Mouse (Mus musculus) heart, embryonic 15.5 days (tissue): ENCODE measurements around the gene Psmb4. TPM values are rescaled to one million over a fixed set of nuclear protein-coding genes. Genes with fewer than 3 reads are reported as not detected.
"Not testable (repeated sequence)": the region's sequence is repeated elsewhere in the genome, so short reads cannot be mapped to it uniquely, and the experiment has no call there.

Source experiments
- ATAC-seq: fragments of 200-750 bp; cut with Nextera tagmentation; replicated peaks from 2 replicates; pipeline ENCODE4 v1.8.0; 2017; ENCODE audit warnings: low read depth, moderate TSS enrichment; ENCODE audit not compliant: insufficient number of reproducible peaks, insufficient read depth, low FRiP score
- H3K27ac ChIP-seq: fragments of 300-500 bp; sonication (generic); 2 replicates; pipeline ENCODE4 v1.5.1; 2015; ENCODE audit warnings: mild to moderate bottlenecking, inconsistent platforms
- H3K27me3 ChIP-seq: fragments of 300-500 bp; sonication (generic); 2 replicates; pipeline ENCODE4 v1.6.1; 2015; ENCODE audit warnings: inconsistent platforms
- H3K36me3 ChIP-seq: fragments of 300-500 bp; sonication (generic); 2 replicates; pipeline ENCODE4 v1.6.1; 2015; ENCODE audit warnings: mild to moderate bottlenecking, inconsistent platforms
- H3K4me1 ChIP-seq: fragments of 300-500 bp; sonication (generic); replicated peaks from 2 replicates; pipeline ENCODE4 v1.6.1; 2015; ENCODE audit warnings: inconsistent platforms
- H3K4me2 ChIP-seq: fragments of 300-500 bp; sonication (generic); 2 replicates; pipeline ENCODE4 v1.6.1; 2015; ENCODE audit warnings: inconsistent platforms, mild to moderate bottlenecking, moderate library complexity
- H3K4me3 ChIP-seq: fragments of 300-500 bp; sonication (generic); 2 replicates; pipeline ENCODE4 v1.5.1; 2015; ENCODE audit warnings: mild to moderate bottlenecking, inconsistent platforms
- H3K9ac ChIP-seq: fragments of 300-500 bp; sonication (generic); 2 replicates; pipeline ENCODE4 v1.6.1; 2015; ENCODE audit warnings: mild to moderate bottlenecking, inconsistent platforms
- H3K9me3 ChIP-seq: fragments of 300-500 bp; sonication (generic); replicated peaks from 2 replicates; pipeline ENCODE4 v1.6.1; 2016; ENCODE audit warnings: inconsistent platforms
- WGBS: fragments of 180-500 bp; shearing (Covaris S2); methylation state at CpG from one replicate; pipeline ENCODE4 v1.1.7; 2015; ENCODE audit warnings: mixed read lengths; 5-methylcytosine and 5-hydroxymethylcytosine counted together
- polyA plus RNA-seq: library from polyadenylated mRNA; unstranded; fragments of >200 nt; fragmentation: Nextera tagmentation; extraction: Ambion mirVana; gene quantifications from 2 replicates; pipeline ENCODE4 v1.2.1, GENCODE M21; 2015

Gene Psmb4
- polyA plus RNA-seq, 1 experiment from 2014 or later = 223 TPM

DNA sequence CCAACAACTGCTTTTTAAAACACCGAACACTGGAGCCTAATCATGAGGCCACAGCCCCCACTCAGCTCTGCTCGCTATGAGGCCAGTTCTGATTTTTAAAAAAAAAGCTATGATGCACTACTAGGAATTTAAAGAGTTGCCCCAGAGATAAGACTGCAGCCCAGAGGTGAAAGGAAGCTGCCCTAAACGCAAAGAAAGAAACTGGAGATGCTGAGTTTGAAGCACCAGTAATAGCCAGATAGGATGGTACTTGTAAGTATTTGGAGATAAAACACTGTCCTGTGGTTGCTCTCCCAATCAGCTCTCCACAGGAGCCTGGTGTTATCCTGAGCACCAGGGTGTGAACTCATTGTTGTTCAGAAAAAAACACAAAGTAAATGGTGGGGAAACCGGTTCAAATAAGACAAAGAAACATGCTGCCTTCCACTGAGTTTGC lies 39.6 kb upstream of the Psmb4 start:
- H3K9ac ChIP-seq, H3K4me2 ChIP-seq, H3K4me3 ChIP-seq, H3K4me1 ChIP-seq, ATAC-seq, H3K27ac ChIP-seq, H3K9me3 ChIP-seq, H3K36me3 ChIP-seq, H3K27me3 ChIP-seq: not testable (repeated sequence)
- 26% methylated on average over 4 of the region's 4 CpGs for WGBS

DNA sequence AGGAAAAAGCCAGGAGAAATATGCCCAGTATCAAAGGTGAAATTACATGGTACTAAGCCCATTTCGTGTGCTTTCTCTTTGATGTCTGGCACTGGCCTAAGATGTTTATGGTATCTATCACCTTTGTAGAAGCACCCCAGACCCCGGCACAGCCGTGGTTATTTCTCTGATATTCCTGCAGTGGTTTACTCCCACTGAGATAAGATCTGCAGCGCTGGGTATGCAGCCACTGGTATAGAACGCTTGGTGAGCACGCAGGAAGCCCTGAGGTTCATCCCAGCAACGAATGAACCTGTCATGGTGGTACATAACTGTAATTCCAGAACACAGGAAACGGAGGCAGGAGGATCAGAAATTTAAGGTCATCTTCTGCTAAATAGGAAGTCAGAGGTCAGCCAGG lies 37.9 kb upstream of the Psmb4 start:
- no peak for ATAC-seq
- Histone ChIP-seq H3K4me2 (no peak overlapping the region), H3K9me3 (no peaks in the 10 kb centered on the region), H3K9ac (no peak overlapping the region), H3K36me3 (no peaks in the 10 kb centered on the region), H3K4me3 (no peak overlapping the region), H3K27ac (no peak overlapping the region), H3K4me1 (no peaks in the 10 kb centered on the region), H3K27me3 (no peaks in the 10 kb centered on the region)
- WGBS = 55% methylated on average over 8 of the region's 8 CpGs

DNA sequence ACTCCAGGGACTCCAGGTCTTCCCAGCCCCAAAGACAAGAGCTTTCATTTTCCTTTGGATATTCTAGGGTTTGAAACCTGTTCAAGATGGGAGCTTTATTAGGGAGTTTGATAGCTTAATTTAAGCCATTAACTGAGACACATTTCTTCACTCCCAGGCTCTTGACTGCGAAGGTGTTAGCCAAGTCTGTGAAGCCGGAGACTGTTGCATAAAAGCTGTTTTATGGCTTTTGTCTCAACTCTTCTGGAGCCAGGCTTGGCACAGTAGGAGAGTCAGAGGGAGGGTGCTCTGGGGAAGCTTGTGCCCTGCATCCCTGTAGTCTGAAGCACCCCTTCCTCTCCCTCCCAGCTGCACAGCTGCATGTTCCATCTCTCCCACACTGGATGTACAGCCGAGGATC lies 35.6 kb upstream of the Psmb4 start:
- Histone ChIP-seq H3K36me3 (no peaks in the 10 kb centered on the region), H3K4me2 (no peak overlapping the region), H3K9ac (no peak overlapping the region), H3K27me3 (no peaks in the 10 kb centered on the region), H3K4me1 (0 out of 2 replicates have a peak, but pooled peaks cover 3% of the 10 kb centered on the region), H3K4me3 (no peak overlapping the region), H3K27ac (no peak overlapping the region), H3K9me3 (no peaks in the 10 kb centered on the region)
- 56% methylated on average over 3 of the region's 3 CpGs for WGBS
- no peak for ATAC-seq

DNA sequence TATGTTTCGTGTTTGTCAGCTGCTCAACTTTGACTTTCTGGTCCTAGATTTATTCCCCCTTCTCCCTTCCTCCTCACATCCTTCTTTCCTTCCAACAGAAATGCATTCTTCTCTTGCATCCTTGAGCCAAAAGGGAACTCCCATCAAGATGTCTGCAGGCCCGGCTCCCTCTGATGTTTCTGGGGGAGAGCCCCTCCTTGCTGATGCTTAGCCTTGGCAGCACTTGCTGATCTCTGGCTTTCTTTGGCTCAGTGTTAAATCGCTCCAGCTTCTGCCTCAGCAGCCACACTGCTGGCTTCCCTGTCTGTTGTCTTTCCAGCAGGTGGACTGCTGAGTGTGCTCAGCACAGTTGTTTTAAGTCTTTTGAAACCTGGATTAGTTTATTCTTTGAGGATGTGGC lies 34.3 kb upstream of the Psmb4 start:
- no peak overlapping the region for H3K9ac ChIP-seq
- WGBS = 34% methylated on average over 3 of the region's 3 CpGs
- no peak overlapping the region for H3K4me2 ChIP-seq
- H3K27me3 ChIP-seq = no peaks in the 10 kb centered on the region
- no peak overlapping the region for H3K27ac ChIP-seq
- no peaks in the 10 kb centered on the region for H3K9me3 ChIP-seq
- H3K36me3 ChIP-seq = no peaks in the 10 kb centered on the region
- H3K4me3 ChIP-seq = no peak overlapping the region
- no peak for ATAC-seq
- H3K4me1 ChIP-seq = 0 out of 2 replicates have a peak, but pooled peaks cover 3% of the 10 kb centered on the region

DNA sequence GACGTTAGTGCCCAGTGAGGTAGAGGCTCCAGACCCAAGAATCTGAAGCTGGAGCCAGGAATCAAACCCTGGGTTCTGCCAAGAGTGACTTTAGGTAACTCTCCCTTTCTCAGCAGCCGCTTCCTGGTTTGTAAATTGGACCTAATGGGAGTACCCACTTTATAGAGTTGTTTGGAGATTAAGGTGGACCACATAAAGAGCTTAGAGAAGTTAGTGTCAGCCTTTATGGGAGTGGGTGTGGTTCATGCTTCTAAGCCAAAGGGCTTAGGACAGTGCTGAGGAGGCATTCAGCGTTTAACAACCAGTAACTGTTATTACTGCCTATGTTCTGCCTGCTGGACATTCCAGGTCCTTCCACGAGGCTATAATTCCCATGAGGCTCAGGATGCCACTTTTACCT lies 32.1 kb upstream of the Psmb4 start:
- ATAC-seq = no peak
- Histone ChIP-seq H3K4me2 (no peak overlapping the region), H3K4me3 (no peak overlapping the region), H3K9me3 (no peaks in the 10 kb centered on the region), H3K27ac (no peak overlapping the region), H3K9ac (no peak overlapping the region), H3K36me3 (no peaks in the 10 kb centered on the region), H3K27me3 (no peaks in the 10 kb centered on the region), H3K4me1 (0 out of 2 replicates have a peak, but pooled peaks cover 3% of the 10 kb centered on the region)
- 76% methylated on average over 4 of the region's 4 CpGs for WGBS

DNA sequence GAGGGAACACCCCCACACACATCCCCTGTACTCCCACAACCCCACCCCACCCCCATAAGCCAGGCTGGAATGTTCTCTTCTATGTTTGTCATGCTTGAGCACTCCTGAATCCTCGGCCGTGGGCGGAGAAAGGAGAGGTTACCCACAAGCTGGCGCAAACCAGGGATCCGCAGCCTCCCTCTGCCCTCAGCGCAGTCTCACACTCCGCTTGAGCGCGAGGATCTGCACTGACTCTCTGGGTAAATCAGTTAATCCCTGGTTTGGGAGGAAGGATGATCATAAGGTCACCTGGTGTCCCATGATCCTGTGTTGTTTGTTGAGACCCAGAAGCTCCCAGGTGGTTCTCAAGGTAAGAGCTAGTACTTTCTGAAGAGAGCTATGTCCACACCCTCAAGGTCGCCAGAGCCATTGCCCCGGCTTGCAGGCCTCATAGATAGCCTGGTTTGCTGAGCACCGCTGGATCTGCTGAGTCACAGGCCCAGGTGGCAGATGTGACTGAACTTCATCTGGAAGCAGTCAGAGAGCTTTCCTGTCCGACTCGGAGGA lies 31.1 kb upstream of the Psmb4 start:
- ATAC-seq = no peak
- no peaks in the 10 kb centered on the region for H3K9me3 ChIP-seq
- H3K36me3 ChIP-seq = no peaks in the 10 kb centered on the region
- H3K4me2 ChIP-seq = no peak overlapping the region
- no peak overlapping the region for H3K9ac ChIP-seq
- WGBS = 61% methylated on average over 14 of the region's 14 CpGs
- no peak overlapping the region for H3K27ac ChIP-seq
- 0 out of 2 replicates have a peak, but pooled peaks cover 3% of the 10 kb centered on the region for H3K4me1 ChIP-seq
- no peak overlapping the region for H3K4me3 ChIP-seq
- H3K27me3 ChIP-seq = no peaks in the 10 kb centered on the region

DNA sequence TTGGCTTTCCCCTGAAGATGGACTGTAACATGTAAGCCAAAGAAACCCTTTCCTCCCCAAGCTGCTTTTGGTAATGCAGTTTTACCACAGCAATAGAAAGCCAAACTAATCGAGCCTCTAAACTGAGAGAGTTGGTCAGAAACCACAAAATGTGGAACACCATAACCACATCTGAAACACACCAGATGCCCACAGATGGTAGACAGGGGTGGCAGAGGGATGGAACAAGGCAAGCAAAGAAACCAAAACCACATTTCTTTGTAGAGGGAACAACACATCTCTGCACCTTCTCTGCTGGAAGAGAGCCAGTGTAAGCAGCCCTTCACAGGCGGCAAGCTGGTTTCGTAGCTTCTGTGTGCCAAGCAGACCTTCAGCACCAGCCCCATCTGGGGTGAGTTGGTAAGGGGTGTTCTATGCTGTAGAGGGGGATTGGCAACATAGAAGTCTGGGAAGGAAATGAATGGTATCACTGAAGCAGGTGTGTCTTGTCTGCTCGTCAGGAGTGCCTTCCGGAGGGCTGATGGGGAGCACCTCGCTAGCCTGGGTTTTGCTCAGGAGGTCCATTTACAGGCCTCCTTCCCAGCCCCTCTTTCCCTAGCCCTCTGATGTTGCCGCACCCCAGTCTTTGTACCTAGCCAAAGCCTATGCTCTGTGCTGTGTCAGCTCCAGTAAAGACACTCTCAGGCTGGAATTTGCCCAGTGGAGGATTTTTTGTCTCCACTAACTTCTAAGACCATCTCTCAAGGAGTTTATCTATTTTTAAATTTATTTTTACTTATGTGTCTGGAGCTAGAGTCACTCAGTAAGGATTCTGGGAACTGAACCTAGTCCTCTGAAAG lies 29.4 kb upstream of the Psmb4 start:
- Histone ChIP-seq H3K27me3 (no peaks in the 10 kb centered on the region), H3K36me3 (no peaks in the 10 kb centered on the region), H3K9ac (no peak overlapping the region), H3K9me3 (no peaks in the 10 kb centered on the region), H3K27ac (no peak overlapping the region), H3K4me3 (no peak overlapping the region), H3K4me1 (0 out of 2 replicates have a peak, but pooled peaks cover 3% of the 10 kb centered on the region), H3K4me2 (no peak overlapping the region)
- 72% methylated on average over 7 of the region's 7 CpGs for WGBS
- no peak for ATAC-seq

DNA sequence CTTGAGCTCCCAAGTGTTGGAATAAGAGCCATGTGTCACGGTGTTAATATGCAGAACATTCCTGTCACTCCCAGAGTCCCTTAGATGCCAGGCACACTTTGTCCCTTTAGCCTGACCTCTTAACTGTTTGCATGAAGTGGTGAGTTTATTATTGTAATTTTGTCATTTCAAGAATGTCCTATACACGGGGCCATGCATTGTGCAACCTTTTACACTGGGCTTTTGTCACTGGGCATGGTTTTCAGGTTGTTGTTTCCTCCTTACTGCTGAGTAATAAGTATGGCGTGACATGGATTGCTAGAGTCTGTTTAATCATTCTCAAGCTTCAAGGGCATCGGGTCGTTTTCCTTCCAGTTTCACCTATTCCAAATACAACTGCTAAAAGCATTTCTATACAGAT lies 27.0 kb upstream of the Psmb4 start:
- H3K4me1 ChIP-seq = 0 out of 2 replicates have a peak, but pooled peaks cover 3% of the 10 kb centered on the region
- ATAC-seq = no peak
- H3K27me3 ChIP-seq = no peaks in the 10 kb centered on the region
- no peaks in the 10 kb centered on the region for H3K36me3 ChIP-seq
- H3K4me2 ChIP-seq = no peak overlapping the region
- 55% methylated on average over 5 of the region's 5 CpGs for WGBS
- no peak overlapping the region for H3K27ac ChIP-seq
- H3K9me3 ChIP-seq = no peaks in the 10 kb centered on the region
- no peak overlapping the region for H3K9ac ChIP-seq
- H3K4me3 ChIP-seq = no peak overlapping the region

DNA sequence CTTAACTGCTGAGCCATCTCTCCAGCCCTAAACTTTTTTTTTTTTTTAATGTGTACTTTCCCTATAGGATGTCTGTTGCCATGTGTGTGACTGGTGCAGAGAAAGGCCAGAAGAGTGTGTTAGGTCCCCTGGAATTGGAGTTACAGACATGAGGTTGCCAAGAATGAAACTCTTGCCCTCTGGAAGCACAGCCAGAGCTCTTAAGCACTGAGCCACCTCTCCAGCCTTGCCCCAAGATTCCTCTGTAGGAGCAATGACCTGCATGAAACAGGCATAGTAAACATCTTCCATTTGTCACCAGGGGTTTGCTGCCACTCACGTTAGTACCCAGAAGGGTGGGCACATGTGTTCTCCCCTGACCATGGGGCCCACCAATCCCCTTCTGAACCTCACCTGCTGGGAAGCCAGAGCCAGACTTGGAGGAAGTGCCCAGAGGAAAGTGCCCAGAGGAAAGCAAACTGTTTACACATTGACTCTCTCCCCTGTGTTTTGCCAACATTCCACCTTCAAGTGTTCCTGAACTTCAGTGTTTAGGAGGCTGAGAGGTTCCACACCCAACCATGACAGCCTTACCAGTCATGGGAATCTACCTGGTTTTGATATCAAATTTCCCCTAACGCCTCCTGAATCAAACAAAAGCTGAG lies 24.4 kb upstream of the Psmb4 start:
- no peak for ATAC-seq
- Histone ChIP-seq H3K4me3 (no peak overlapping the region), H3K4me1 (no peaks in the 10 kb centered on the region), H3K27me3 (no peaks in the 10 kb centered on the region), H3K9ac (no peak overlapping the region), H3K36me3 (no peaks in the 10 kb centered on the region), H3K4me2 (no peak overlapping the region), H3K27ac (no peak overlapping the region), H3K9me3 (no peaks in the 10 kb centered on the region)
- WGBS = 66% methylated on average over 2 of the region's 2 CpGs

DNA sequence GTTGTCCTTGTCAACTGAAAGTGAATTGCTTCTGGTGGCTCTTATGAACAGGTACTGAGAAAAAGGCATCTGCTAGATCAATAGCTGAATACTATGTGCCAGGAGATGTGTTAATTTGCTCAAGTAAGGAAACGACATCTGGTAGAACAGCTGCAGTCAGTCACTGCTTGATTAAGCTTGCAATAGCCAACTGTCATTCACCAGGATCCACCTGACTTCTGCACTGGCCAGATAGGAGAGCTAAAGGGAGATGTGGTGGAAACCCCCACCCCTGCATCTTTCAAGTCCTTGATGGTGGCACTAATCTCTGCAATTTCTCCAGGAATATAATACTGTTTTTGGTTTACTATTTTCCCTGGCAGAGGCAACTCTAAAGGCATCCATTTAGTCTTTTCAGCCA lies 19.7 kb upstream of the Psmb4 start:
- Histone ChIP-seq H3K4me2 (no peak overlapping the region), H3K9me3 (no peaks in the 10 kb centered on the region), H3K36me3 (no peaks in the 10 kb centered on the region), H3K27ac (no peak overlapping the region), H3K4me1 (0 out of 2 replicates have a peak, but pooled peaks cover 4% of the 10 kb centered on the region), H3K9ac (no peak overlapping the region), H3K27me3 (no peaks in the 10 kb centered on the region), H3K4me3 (no peak overlapping the region)
- no peak for ATAC-seq
- 51% methylated on average over 1 of the region's 1 CpGs for WGBS

DNA sequence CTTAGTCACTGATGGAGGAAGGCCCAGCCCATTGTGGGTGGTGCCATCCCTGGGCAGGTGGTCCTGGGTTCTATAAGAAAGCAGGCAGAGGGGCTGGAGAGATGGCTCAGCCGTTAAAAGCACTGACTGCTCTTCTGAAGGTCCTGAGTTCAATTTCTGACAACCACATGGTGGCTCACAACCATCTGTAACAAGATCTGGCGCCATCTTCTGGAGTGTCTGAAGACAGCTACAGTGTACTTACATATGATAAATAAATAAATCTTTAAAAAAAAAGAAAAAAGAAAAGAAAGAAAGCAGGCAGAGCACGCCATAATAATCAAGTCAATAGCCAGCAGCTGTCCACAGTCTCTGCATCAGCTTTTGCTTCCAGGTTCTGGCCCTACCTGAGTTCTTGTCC lies 18.0 kb upstream of the Psmb4 start:
- H3K27me3 ChIP-seq, H3K4me2 ChIP-seq, H3K9ac ChIP-seq, H3K4me1 ChIP-seq, H3K36me3 ChIP-seq, H3K4me3 ChIP-seq, H3K27ac ChIP-seq, ATAC-seq, H3K9me3 ChIP-seq: not testable (repeated sequence)
- WGBS = 53% methylated on average over 3 of the region's 3 CpGs
